Mouse (Mus musculus) spleen, postnatal 36 days (tissue): ENCODE measurements around the gene Lipe.

Experiments
- DNase-seq, 2 experiments: peaks; one replicate each; pipeline ENCODE4 v3.0.0; 2022; ENCODE audit warnings: low spot score in 2 of 2, mixed read lengths in 1 of 2

Gene Lipe

GRCm38 (mm10) chr7:25385850-25386555, 12.5 kb downstream of the Lipe start:
- DNase-seq = peak; percentile 72 to 75

GRCm38 (mm10) chr7:25385259-25385658, 13.3 kb downstream of the Lipe start:
- no peak for DNase-seq

GRCm38 (mm10) chr7:25384818-25385217, 13.7 kb downstream of the Lipe start:
- DNase-seq = peak; percentile 53 to 57

- DNase-seq = no peak
Observed at GRCm38 (mm10) chr7:25384318-25384717, 14.2 kb downstream of the Lipe start.

GRCm38 (mm10) chr7:25383891-25384290, 14.6 kb downstream of the Lipe start:
- no peak for DNase-seq

GRCm38 (mm10) chr7:25383385-25383784, 15.1 kb downstream of the Lipe start:
- DNase-seq = no peak

- DNase-seq = no peak
Observed at GRCm38 (mm10) chr7:25382541-25382940, 16.0 kb downstream of the Lipe start.

- DNase-seq = no peak
Observed at GRCm38 (mm10) chr7:25381284-25381680, 17.2 kb downstream of the Lipe start.

GRCm38 (mm10) chr7:25380392-25381283, 17.9 kb downstream of the Lipe start:
- DNase-seq = no peak

GRCm38 (mm10) chr7:25379551-25380351, 18.8 kb downstream of the Lipe start:
- DNase-seq = peak; percentile 68 to 72

GRCm38 (mm10) chr7:25378181-25379100, 20.1 kb downstream of the Lipe start:
- no peak for DNase-seq

- DNase-seq = no peak
Observed at GRCm38 (mm10) chr7:25377100-25377700, 21.3 kb downstream of the Lipe start.

GRCm38 (mm10) chr7:25376556-25376955, 22.0 kb downstream of the Lipe start:
- peak in 1 of 2 experiments; percentile 20 for DNase-seq

- DNase-seq = no peak
Observed at GRCm38 (mm10) chr7:25372441-25372840, 26.1 kb downstream of the Lipe start.

GRCm38 (mm10) chr7:25369058-25369749, 29.3 kb downstream of the Lipe start, which contains the start of gene Cnfn:
Gene Cnfn, minus strand, starts transcription at chr7:25369724.
- DNase-seq = no peak

- DNase-seq = no peak
Observed at GRCm38 (mm10) chr7:25368333-25368732, 30.2 kb downstream of the Lipe start.

GRCm38 (mm10) chr7:25367632-25368293, 30.7 kb downstream of the Lipe start:
- DNase-seq = no peak

GRCm38 (mm10) chr7:25365937-25366625, 32.4 kb downstream of the Lipe start:
- no peak for DNase-seq

GRCm38 (mm10) chr7:25363632-25364031, 34.9 kb downstream of the Lipe start:
- no peak for DNase-seq
